Mouse (Mus musculus): ENCODE data around the gene Ccser1.
A peak's percentile ranks its signal among the peaks of the same experiment; 100 is the strongest.
"Not testable (repeated sequence)": the region's sequence is repeated elsewhere in the genome, so short reads cannot be mapped to it uniquely, and the experiment has no call there.

Ccser1 gene

DNA sequence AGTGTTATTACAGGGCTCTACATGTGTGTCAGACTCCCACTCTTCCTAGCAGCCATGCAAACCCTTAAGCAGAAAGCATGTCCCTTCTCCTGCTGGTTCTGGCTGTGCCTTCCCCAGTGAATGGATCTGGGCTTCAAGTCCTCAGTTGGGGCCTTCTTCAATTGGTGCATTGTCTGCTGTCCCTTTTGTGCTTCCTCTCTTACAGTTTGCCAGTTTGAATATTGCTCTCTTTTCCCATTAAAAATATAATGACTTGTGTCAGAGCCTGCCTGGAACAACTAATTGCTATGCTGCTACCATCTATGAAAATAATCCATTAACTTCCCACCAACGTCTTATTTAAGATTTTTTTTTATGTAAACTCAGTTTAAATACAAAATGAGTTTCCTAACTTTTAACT lies 566.2 kb downstream of the Ccser1 start:
- DNase-seq, result no peak

DNA sequence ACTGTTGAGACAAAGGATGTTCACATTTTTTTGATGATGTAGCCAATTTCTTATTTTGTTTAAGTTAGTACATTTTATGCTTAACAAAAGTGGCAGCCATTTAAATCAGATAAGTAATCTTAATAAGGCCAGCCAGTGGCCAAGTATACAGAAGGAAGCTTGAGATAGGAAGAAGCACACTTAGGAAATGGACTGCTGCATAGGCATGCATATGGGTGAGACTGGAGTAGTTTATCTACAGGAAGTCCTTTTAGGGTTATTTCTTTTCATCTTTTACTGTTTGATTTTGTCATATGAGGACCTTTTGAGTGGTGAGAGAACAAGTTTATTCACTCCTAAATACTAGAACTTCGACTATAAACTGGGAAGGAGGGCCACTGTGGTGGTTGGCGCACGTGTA lies 582.0 kb downstream of the Ccser1 start:
- no peak for DNase-seq

GRCm38 (mm10) chr6:61763379-61763778 lies 583.3 kb downstream of the Ccser1 start:
- no peak for DNase-seq

DNA sequence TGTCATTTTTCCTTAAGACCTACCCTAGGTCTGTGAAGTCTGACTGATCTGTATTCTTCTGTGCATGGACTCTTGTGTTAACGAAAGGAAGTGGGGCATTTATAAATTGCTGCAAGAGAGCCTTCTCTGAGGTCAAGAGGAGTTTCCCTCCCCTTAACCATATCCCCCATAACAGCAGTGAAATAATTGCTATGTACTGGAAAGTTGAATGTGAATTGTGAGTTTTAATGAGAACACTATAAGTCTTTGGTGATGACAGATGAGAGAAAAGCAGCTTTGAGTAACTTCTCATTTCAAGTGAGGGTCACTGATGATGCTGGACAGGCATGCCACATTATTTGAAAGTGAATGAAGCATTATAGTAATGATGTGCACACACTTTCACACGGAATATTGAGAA lies 585.7 kb downstream of the Ccser1 start:
- no peak for DNase-seq

DNA sequence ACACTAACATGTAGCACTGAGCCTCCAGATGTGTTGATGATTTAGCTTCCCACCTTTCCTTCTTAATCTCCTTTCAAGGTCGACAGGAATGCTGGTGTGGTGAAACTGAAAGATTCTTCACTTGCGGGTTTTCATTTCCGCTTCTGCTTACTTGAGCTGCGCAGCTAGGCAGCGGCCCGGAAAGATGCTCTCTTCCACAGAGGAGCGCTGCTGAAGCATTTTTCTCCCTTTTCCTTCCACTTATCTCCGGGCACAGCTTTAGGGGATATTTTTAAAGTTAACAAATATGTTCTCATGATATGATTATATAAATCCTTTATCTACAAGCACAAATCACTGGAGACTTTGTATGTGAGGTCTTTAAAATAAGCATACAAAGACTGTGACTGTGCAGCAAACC lies 587.0 kb downstream of the Ccser1 start:
- DNase-seq, result no peak

GRCm38 (mm10) chr6:61786706-61787105 lies 606.6 kb downstream of the Ccser1 start:
- DNase-seq, result no peak

DNA sequence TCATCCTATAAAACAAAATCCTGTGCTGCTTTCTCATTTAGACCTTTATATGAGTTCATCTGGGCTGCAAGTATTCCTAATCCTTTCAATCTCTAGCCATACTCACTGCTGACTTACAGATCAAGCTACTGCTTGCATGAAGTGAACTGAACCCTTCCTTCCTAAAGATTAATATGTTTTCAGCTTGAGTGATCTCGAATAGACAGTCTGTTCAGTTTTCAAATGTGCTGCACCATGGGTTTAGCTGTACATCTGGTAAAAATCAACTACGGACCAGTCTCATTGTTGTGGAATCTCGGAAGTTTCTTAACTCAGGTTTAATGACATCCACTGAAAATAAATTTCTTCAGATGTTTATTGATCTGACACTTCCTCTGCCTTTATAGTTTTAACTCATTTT lies 620.8 kb downstream of the Ccser1 start:
- DNase-seq, result no peak

GRCm38 (mm10) chr6:61805481-61805880 lies 625.4 kb downstream of the Ccser1 start:
- peak; percentile 2 for DNase-seq

DNA sequence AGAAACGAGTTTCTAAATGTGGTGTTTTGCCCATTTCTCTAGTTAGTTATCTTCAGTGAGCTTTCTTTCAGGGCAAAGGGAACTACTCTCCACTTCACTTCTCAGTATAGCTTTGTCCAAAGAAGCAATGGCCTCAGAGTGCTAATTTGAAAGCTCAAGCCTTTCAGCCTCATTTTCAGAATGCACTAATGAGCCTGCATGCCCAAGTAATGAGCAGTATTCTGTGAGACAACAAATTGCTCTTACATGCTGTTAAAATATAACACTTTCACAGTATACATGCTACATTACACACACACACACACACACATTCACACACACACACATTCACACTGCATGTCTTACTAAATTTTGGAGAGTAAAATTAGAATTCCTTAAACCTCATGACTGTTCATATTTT lies 637.6 kb downstream of the Ccser1 start:
- no peak for DNase-seq

- DNase-seq, result no peak
Measured at GRCm38 (mm10) chr6:61876302-61876701, 696.2 kb downstream of the Ccser1 start.

GRCm38 (mm10) chr6:61898238-61898637 lies 718.1 kb downstream of the Ccser1 start:
- no peak for DNase-seq

DNA sequence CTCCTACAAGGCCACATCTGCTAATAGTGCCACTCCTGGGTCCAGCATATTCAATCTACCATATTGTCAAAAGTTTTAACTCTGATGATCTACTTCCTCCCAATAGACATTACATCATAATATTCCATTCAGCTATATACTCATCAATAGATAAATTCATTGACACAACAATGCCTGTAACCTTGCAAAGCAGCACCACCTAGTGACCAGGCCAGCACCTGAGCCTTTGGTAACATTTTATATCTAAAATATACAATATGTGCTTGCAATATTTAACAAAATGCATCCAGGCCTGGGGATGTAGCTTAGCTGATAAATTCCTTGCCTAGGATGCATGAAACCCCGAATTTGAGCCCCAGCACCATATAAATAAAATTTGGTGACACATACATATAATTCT lies 722.6 kb downstream of the Ccser1 start:
- peak; percentile 2 for DNase-seq

DNA sequence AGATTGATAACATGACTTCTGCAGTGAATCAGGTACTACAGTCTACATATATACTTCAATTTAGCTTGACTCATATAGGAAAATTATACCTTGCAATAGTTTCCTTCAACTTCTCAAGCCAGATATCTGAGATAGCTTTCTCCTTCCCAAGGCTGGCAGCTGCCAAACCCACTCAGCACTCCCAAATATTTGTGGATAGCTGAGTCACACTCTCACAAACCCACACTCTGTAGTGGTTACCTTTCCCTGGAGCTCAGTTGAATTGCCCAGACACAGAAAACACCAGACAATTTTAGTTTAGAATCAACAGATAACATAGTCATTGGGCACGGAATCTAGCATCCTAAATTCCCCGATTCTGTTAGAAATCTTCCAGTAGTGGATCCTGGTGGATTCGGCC lies 732.8 kb downstream of the Ccser1 start:
- no peak for DNase-seq

- peak; percentile 22 for DNase-seq
Measured at GRCm38 (mm10) chr6:61931622-61932021, 751.5 kb downstream of the Ccser1 start.

GRCm38 (mm10) chr6:61936656-61937055 lies 756.5 kb downstream of the Ccser1 start:
- no peak for DNase-seq

GRCm38 (mm10) chr6:61939236-61939635 lies 759.1 kb downstream of the Ccser1 start:
- DNase-seq, result no peak

DNA sequence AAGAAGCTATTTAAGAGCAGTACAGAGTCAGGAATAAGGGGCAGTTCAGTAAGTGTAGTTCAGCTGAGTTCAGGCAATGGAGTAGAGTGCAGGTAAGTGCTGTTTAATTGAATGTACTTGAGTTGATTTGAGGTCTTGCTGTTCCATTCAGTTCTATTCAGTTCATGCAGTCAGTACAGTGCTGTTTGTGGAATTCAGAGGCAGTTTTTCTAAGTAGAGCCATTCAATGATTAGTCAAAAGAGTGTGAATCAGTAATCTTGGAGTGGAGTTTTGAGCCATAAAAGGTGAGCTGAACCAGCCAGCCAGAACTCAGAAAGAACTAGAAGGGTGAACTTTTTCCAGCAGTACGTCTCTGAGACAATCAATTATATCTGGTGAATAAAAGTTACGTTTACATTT lies 773.6 kb downstream of the Ccser1 start:
- DNase-seq, result no peak

GRCm38 (mm10) chr6:61976878-61977277 lies 796.8 kb downstream of the Ccser1 start:
- peak; percentile 31 for DNase-seq

GRCm38 (mm10) chr6:61978379-61978778 lies 798.3 kb downstream of the Ccser1 start:
- no peak for DNase-seq

DNA sequence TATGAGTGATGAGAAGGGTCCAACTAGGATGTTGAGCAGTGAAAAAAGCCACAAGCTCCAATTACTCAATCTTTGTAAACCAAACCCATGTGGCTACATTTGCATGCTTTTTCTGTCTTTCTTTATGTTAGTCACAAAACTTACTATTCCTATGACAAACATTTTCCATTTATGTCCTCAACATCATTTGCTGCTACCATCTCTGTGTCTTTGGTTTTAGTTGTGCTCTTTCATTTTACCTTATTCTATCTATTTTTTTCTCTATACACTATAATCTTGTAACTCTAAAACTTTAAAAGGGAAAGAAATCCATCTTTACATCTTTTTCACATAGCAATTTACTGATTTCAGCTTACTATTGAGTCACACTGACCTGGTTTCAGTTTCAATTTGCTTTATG lies 834.2 kb downstream of the Ccser1 start:
- DNase-seq, result no peak

GRCm38 (mm10) chr6:62044454-62044853 lies 864.3 kb downstream of the Ccser1 start:
- DNase-seq, result no peak

DNA sequence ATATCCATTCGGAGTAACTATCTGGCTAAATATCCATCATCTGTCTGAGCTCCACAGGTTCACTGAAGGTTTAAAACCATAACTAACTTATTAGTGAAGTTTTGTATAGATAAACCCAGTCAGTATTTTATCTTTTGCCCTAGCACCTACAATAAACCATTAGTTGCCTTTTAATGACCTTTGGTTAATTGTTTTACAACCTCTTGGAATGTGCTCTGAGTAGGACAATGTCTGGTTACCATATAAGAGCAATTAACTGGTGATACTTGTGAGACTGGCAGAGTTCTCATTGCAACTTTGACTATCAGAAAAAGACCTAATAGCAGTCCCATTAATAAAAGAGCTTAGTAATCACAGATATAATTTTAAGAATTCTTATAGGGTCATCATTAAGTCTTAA lies 864.9 kb downstream of the Ccser1 start:
- not testable (repeated sequence) for DNase-seq

- no peak for DNase-seq
Measured at GRCm38 (mm10) chr6:62055276-62055675, 875.2 kb downstream of the Ccser1 start.

GRCm38 (mm10) chr6:62066363-62067023 lies 886.4 kb downstream of the Ccser1 start:
- DNase-seq, result no peak

DNA sequence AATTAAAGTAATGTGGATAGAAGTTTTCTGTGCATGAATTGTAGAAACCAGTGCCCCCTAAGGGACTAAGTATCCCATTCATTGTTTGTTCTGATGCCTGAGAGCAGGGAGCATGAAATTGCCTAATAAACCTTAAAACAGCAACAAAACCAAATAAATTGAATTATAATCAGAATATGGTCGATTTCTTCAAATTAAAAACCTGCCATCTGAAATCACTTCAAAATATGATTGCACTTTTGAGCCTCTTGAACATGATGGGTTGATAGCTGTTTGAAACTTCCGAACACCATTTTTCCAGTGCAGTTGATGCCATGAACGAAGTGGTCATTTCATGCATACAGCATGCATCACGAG lies 886.9 kb downstream of the Ccser1 start:
- DNase-seq, result no peak

- DNase-seq, result no peak
Measured at GRCm38 (mm10) chr6:62105464-62105863, 925.3 kb downstream of the Ccser1 start.
